Mouse (Mus musculus) liver, adult 2 months (tissue): ENCODE results near the gene Acy3.

Experiments used
- CTCF ChIP-seq: fragments of 200-500 bp; IDR thresholded peaks from 2 replicates; pipeline ENCODE4 v1.5.1; 2011; ENCODE audit warnings: low read depth, low read length, control low read depth
- POLR2A ChIP-seq: fragments of 200-500 bp; IDR thresholded peaks from 2 replicates; pipeline ENCODE4 v1.6.1; 2011; ENCODE audit warnings: low read length, control low read depth; ENCODE audit not compliant: insufficient read depth; ENCODE audit errors: extremely low read depth

- TF ChIP-seq CTCF (peak; percentile 34; the same call in 1 of the 2 replicates), POLR2A (no peak)
Observed at GRCm38 (mm10) chr19:3962469-3962868, 23.9 kb upstream of the Acy3 start.
